Comparison of ENCODE assay signal across 15 mouse cellular contexts in the genomic region with DNA sequence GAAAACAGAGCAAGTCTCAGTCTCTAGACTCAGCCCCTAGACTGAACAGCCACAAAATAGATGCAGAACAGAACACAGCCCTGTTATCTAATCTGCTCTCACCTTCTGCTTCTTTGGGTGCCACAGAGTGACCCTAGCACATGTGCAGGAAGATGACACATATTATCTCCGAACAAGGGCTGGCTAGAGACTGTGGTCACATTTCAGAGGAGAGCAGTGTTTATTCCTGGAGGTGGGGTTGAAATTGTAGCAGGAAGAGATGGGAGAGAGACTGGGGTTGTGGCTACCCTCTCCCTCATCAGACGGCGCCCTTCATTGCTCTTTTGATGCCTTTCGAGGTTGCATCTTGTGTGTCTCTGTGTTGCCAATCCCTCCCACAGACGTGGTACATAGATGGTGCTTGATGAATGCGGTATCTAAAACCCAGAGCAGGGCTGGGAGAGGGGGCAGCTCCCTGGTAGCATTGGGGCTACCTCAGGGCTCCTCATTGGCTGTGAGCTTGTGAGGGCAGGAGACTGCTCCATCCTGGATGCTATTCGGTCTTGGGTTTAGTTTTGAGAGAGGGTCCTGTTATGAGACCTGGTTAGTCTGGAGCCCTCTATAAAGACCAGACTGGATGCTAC. TPM values are rescaled to one million over a fixed set of nuclear protein-coding genes. Genes with fewer than 3 reads are reported as not detected.
DNase-seq lines count a peak whose midpoint lies in the region; ATAC-seq and TF ChIP-seq lines count a peak whose summit lies in the region.
"Had no signal": no experiment of that assay in that cellular context is flagged by ENCODE, and none has a peak within 500 bp of the region (broad histone marks: within the 10 kb centered on the region; RNA-seq: fewer than 3 reads in every experiment).

No protein-coding gene starts in this region.

- WGBS in heart, embryonic 10.5 days: 45% methylated on average over 7 of the region's 7 CpGs
- 70% methylated on average over 7 of the region's 7 CpGs for WGBS in spleen, adult 2 months
- WGBS in liver, embryonic 11.5 days: 46% methylated on average over 7 of the region's 7 CpGs

- H3K27me3 ChIP-seq in heart, embryonic 10.5 days (ENCODE audit: insufficient read depth, poor library complexity, severe bottlenecking): no peaks in the 10 kb centered on the region
- no peaks in the 10 kb centered on the region for H3K27me3 ChIP-seq in spleen, adult 2 months (ENCODE audit: control insufficient read depth, insufficient read depth, low read length)
- H3K27me3 ChIP-seq in liver, embryonic 11.5 days (replicated peaks; ENCODE audit: control insufficient read depth, insufficient read depth, low read length): no peaks in the 10 kb centered on the region

- H3K4me2 ChIP-seq in liver, embryonic 11.5 days: peak overlapping the region; percentile 56
- H3K4me2 ChIP-seq: midbrain, embryonic 12.5 days had no signal

- H3K27ac ChIP-seq in heart, embryonic 10.5 days: peak overlapping the region; percentile 83
- H3K27ac ChIP-seq in spleen, adult 2 months (ENCODE audit: insufficient read depth, low read length): peak overlapping the region; percentile 20; the same call in 1 of the 2 replicates
- H3K27ac ChIP-seq in liver, embryonic 11.5 days (ENCODE audit: low read depth, low read length): peak overlapping the region; percentile 93
- H3K27ac ChIP-seq: midbrain, embryonic 12.5 days had no signal

- peak overlapping the region; percentile 56 for H3K9ac ChIP-seq in liver, embryonic 11.5 days (ENCODE audit: low read depth, low read length)
- H3K9ac ChIP-seq: midbrain, embryonic 12.5 days had no signal

- ATAC-seq in liver, embryonic 11.5 days (replicated peaks; ENCODE audit: low FRiP score): peak; percentile 96
- ATAC-seq: forebrain, embryonic 14.5 days had no signal

- no peak overlapping the region for H3K4me3 ChIP-seq in heart, embryonic 10.5 days
- H3K4me3 ChIP-seq in spleen, adult 2 months (ENCODE audit: extremely low read depth, insufficient read depth, insufficient read length): no peak overlapping the region
- H3K4me3 ChIP-seq in liver, embryonic 11.5 days (ENCODE audit: low read depth, low read length): no peak overlapping the region
- H3K4me3 ChIP-seq: midbrain, embryonic 12.5 days had no signal

- TF ChIP-seq CTCF in spleen, adult 2 months (IDR thresholded peaks at IDR 0.05; ENCODE audit: extremely low read depth, insufficient read depth, insufficient read length, insufficient replicate concordance): no peak

- intact Hi-C loops in heart, postnatal 14 days (cut with DNase I): loop anchor here (1.0 to 10.0 kb wide), 2 partner anchors 324 to 530 kb away; no protein-coding TSS in a partner anchor

- no peak for TF ChIP-seq POLR2A in spleen, adult 2 months (IDR thresholded peaks at IDR 0.05; ENCODE audit: low read depth, low read length)

- peaks cover 29% of the 10 kb centered on the region for H3K4me1 ChIP-seq in heart, embryonic 10.5 days
- no peaks in the 10 kb centered on the region for H3K4me1 ChIP-seq in spleen, adult 2 months (ENCODE audit: control insufficient read depth, insufficient read depth, insufficient read length)
- peaks cover 49% of the 10 kb centered on the region for H3K4me1 ChIP-seq in liver, embryonic 11.5 days (replicated peaks; ENCODE audit: control insufficient read depth, insufficient read depth, low read length)
- H3K4me1 ChIP-seq: midbrain, embryonic 12.5 days had no signal

- H3K36me3 ChIP-seq in heart, embryonic 10.5 days: no peaks in the 10 kb centered on the region
- H3K36me3 ChIP-seq in spleen, adult 2 months (ENCODE audit: control insufficient read depth, insufficient read depth, low read length): no peaks in the 10 kb centered on the region
- no peaks in the 10 kb centered on the region for H3K36me3 ChIP-seq in liver, embryonic 11.5 days (ENCODE audit: control insufficient read depth, insufficient read depth, low read length)
- H3K36me3 ChIP-seq: midbrain, embryonic 12.5 days had no signal

- peak; percentile 88 for DNase-seq in heart, embryonic 10.5 days (ENCODE audit: low spot score)
- DNase-seq in heart, postnatal 14 days: no peak
- DNase-seq in spleen, adult 2 months (ENCODE audit: low read depth in 1 of 2, low spot score in 2 of 2): no peak
- no peak for DNase-seq in spleen, adult 18-20 months
- peak; percentile 43 for DNase-seq in liver, embryonic 11.5 days (ENCODE audit: low spot score)
- no peak for DNase-seq in thymus, postnatal 4 days
- no peak for DNase-seq in Muller cell, postnatal 12 days (ENCODE audit: inconsistent ontology term)
- DNase-seq in B cell, adult 2 months: no peak
- DNase-seq: cerebellum, postnatal 36 days; kidney, adult 18-20 months; layer of hippocampus, adult 9-11 months; right cerebral cortex, postnatal 4 days; thymus, postnatal 36 days had no signal

- H3K9me3 ChIP-seq in heart, embryonic 10.5 days: no peaks in the 10 kb centered on the region
- no peaks in the 10 kb centered on the region for H3K9me3 ChIP-seq in liver, embryonic 11.5 days (ENCODE audit: control insufficient read depth, low read length)
- H3K9me3 ChIP-seq: midbrain, embryonic 12.5 days had no signal

RNA-seq across cellular contexts. Expression of gene Fam20b, which starts 26.4 kb away (rescaled TPM):
- 21.8 and 24.4 TPM in 2 replicates for polyA plus RNA-seq in heart, embryonic 10.5 days (2016; fragmentation: Nextera tagmentation; extraction: Ambion mirVana)
- total RNA-seq in heart, postnatal 14 days (2021): 10 to 100 TPM; 40.2 to 42.5 TPM
- 8.9 and 9.6 TPM in 2 replicates for polyA plus RNA-seq in spleen, adult 2 months (2012; rRNA removed)
- polyA plus RNA-seq in liver, embryonic 11.5 days (2014; fragmentation: Nextera tagmentation; extraction: Ambion mirVana): 22.1 and 22.2 TPM in 2 replicates

Comparison
In these comparisons a context has a peak if more than half of its experiments do, and no peak if none do; other contexts are left out.
1. DNase-seq: peak in heart, embryonic 10.5 days (single experiment) and liver, embryonic 11.5 days (single experiment); none in heart, postnatal 14 days (0 of 2), spleen, adult 2 months (0 of 2), spleen, adult 18-20 months (0 of 2), thymus, postnatal 4 days (single experiment), Muller cell, postnatal 12 days (single experiment) and B cell, adult 2 months (0 of 2).
2. H3K27ac ChIP-seq: peak in every context shown above with its lines; median percentile 93 in liver, embryonic 11.5 days; 83 in heart, embryonic 10.5 days; 20 in spleen, adult 2 months.